Mouse (Mus musculus): ENCODE measurements at regions not wholly inside any gene's neighbourhood (a gene's known extent, or its start where the extent isn't known, plus 50 kb on each side); places are given as distances from the start of the nearest gene placed in this dataset.

- 28% methylated on average over 5 of the region's 5 CpGs for WGBS (ENCODE audit: insufficient replicate concordance)
- Histone ChIP-seq H3K9ac (no peak overlapping the region), H3K9me3 (replicated peaks) (no peaks in the 10 kb centered on the region), H3K27me3 (no peaks in the 10 kb centered on the region), H3K27ac (replicated peaks) (no peak overlapping the region), H3K4me1 (replicated peaks) (no peaks in the 10 kb centered on the region), H3K36me3 (replicated peaks) (no peaks in the 10 kb centered on the region), H3K4me2 (no peak overlapping the region), H3K4me3 (replicated peaks) (no peak overlapping the region)
- no peak for ATAC-seq (ENCODE audit: insufficient read depth)
Measured at GRCm38 (mm10) chr7:70828486-70829195, 462.1 kb upstream of the Nr2f2 start.

DNA sequence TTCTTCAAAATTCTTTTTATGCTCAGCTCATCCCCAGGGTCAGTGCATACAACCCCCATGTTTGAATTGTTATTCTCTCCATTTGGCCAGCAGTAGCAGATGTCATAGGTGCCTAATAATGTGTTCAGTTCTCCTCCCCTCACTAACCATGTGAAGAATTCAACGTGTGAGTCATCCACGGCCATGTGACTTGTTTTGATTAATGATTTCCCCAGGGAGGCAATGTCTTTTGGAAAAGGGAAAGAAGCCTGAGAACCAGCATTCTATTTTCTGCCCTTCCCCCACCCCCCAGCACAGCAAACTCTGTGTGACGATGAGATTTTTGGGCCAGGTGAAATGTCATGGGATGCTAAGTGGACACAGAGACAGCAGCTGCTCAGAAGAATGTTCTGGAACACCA, 459.5 kb upstream of the Nr2f2 start:
- Histone ChIP-seq H3K4me1 (replicated peaks) (no peaks in the 10 kb centered on the region), H3K27ac (replicated peaks) (no peak overlapping the region), H3K27me3 (no peaks in the 10 kb centered on the region), H3K4me3 (replicated peaks) (no peak overlapping the region), H3K36me3 (replicated peaks) (no peaks in the 10 kb centered on the region), H3K9me3 (replicated peaks) (no peaks in the 10 kb centered on the region), H3K4me2 (no peak overlapping the region), H3K9ac (no peak overlapping the region)
- ATAC-seq (ENCODE audit: insufficient read depth) = no peak
- 52% methylated on average over 3 of the region's 3 CpGs for WGBS (ENCODE audit: insufficient replicate concordance)

DNA sequence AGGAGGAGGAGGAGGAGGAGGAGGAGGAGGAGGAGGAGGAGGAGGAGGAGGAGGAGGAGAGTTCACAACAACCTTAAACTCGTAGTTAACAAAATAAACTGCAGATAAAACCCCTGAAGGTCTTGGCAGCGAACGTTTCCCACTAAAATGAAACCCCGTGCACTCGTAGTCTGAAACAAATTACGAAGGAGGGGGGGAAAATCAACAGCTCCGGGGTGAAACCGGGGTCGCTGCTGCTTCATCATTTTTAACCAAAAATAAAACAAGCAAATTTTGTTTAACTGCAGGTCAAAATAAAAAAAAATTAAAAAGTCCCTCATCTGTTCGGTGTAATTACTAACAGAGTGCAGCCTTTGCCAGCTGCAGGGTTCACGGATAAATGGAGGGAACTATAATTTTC, 456.5 kb upstream of the Nr2f2 start:
- Histone ChIP-seq H3K4me1 (replicated peaks) (no peaks in the 10 kb centered on the region), H3K27ac (replicated peaks) (no peak overlapping the region), H3K36me3 (replicated peaks) (no peaks in the 10 kb centered on the region), H3K9me3 (replicated peaks) (no peaks in the 10 kb centered on the region), H3K27me3 (no peaks in the 10 kb centered on the region), H3K4me3 (replicated peaks) (no peak overlapping the region), H3K4me2 (no peak overlapping the region), H3K9ac (no peak overlapping the region)
- WGBS (ENCODE audit: insufficient replicate concordance) = 67% methylated on average over 11 of the region's 11 CpGs
- ATAC-seq (ENCODE audit: insufficient read depth) = no peak

DNA sequence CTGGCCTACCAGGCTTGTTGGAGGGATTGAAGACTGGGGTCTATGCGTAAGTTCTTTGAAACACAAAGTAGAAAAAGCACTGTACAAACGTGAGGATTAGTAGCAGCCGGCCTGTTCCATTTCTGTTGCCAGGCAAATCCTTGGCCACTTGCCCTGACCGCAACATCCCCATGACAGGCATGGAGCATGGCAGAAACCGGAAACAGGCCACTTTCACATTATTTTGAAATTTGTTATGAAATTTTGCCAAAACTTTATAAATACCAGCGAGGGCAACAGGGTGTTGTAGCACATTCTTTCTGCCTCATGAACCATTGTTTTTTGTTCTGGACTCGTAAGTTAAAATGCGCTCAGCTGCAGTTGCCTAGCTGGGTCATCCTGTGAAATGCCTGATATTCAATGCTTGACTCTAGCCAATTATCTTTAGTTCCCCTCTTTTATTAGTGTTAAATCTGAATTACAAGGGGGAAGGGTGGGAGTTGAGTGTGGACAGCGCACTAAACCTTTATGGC, 455.8 kb upstream of the Nr2f2 start:
- no peaks in the 10 kb centered on the region for H3K27me3 ChIP-seq
- no peak overlapping the region for H3K4me2 ChIP-seq
- H3K4me1 ChIP-seq (replicated peaks) = no peaks in the 10 kb centered on the region
- H3K36me3 ChIP-seq (replicated peaks) = no peaks in the 10 kb centered on the region
- H3K4me3 ChIP-seq (replicated peaks) = no peak overlapping the region
- no peak for ATAC-seq (ENCODE audit: insufficient read depth)
- H3K9me3 ChIP-seq (replicated peaks) = no peaks in the 10 kb centered on the region
- no peak overlapping the region for H3K27ac ChIP-seq (replicated peaks)
- no peak overlapping the region for H3K9ac ChIP-seq
- WGBS (ENCODE audit: insufficient replicate concordance) = 69% methylated on average over 9 of the region's 9 CpGs

GRCm38 (mm10) chr7:70821861-70822260, 455.3 kb upstream of the Nr2f2 start:
- H3K27me3 ChIP-seq = no peaks in the 10 kb centered on the region
- no peaks in the 10 kb centered on the region for H3K9me3 ChIP-seq (replicated peaks)
- no peak overlapping the region for H3K4me3 ChIP-seq (replicated peaks)
- no peak overlapping the region for H3K9ac ChIP-seq
- no peaks in the 10 kb centered on the region for H3K36me3 ChIP-seq (replicated peaks)
- no peak for ATAC-seq (ENCODE audit: insufficient read depth)
- no peaks in the 10 kb centered on the region for H3K4me1 ChIP-seq (replicated peaks)
- H3K4me2 ChIP-seq = no peak overlapping the region
- H3K27ac ChIP-seq (replicated peaks) = no peak overlapping the region
- 72% methylated on average over 4 of the region's 4 CpGs for WGBS (ENCODE audit: insufficient replicate concordance)

GRCm38 (mm10) chr7:70817347-70817913, 450.9 kb upstream of the Nr2f2 start:
- no peak overlapping the region for H3K9ac ChIP-seq
- no peaks in the 10 kb centered on the region for H3K9me3 ChIP-seq (replicated peaks)
- WGBS (ENCODE audit: insufficient replicate concordance) = 64% methylated on average over 6 of the region's 6 CpGs
- H3K27ac ChIP-seq (replicated peaks) = no peak overlapping the region
- no peaks in the 10 kb centered on the region for H3K27me3 ChIP-seq
- H3K4me3 ChIP-seq (replicated peaks) = no peak overlapping the region
- no peaks in the 10 kb centered on the region for H3K4me1 ChIP-seq (replicated peaks)
- no peak overlapping the region for H3K4me2 ChIP-seq
- no peak for ATAC-seq (ENCODE audit: insufficient read depth)
- no peaks in the 10 kb centered on the region for H3K36me3 ChIP-seq (replicated peaks)

- Histone ChIP-seq H3K9me3 (replicated peaks) (no peaks in the 10 kb centered on the region), H3K36me3 (replicated peaks) (no peaks in the 10 kb centered on the region), H3K27ac (replicated peaks) (no peak overlapping the region), H3K27me3 (no peaks in the 10 kb centered on the region), H3K4me3 (replicated peaks) (no peak overlapping the region), H3K4me1 (replicated peaks) (no peaks in the 10 kb centered on the region), H3K4me2 (no peak overlapping the region), H3K9ac (no peak overlapping the region)
- ATAC-seq (ENCODE audit: insufficient read depth) = no peak
- 58% methylated on average over 3 of the region's 3 CpGs for WGBS (ENCODE audit: insufficient replicate concordance)
Measured at GRCm38 (mm10) chr7:70814391-70814790, 447.9 kb upstream of the Nr2f2 start.

DNA sequence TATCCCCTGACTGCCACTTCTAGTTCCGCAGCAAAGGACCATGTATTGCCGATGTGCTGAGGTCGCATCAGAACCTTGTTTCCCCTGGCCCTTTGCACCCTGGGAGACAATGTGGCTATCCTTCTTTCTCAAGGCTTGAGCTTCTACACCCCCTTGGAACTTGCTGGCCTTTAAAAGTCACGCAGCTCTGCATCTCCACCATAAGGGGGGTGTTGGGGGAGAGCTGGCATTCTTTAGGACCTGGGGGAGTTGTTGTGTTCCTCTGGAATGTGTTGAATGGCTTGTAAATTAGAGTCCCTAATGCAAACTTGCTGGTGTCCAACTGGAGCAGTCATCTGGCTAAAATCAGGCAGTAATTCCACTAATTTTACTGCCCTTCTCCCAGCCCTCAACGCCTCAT, 446.6 kb upstream of the Nr2f2 start:
- no peaks in the 10 kb centered on the region for H3K9me3 ChIP-seq (replicated peaks)
- no peak overlapping the region for H3K4me2 ChIP-seq
- H3K4me3 ChIP-seq (replicated peaks) = no peak overlapping the region
- H3K27ac ChIP-seq (replicated peaks) = no peak overlapping the region
- WGBS (ENCODE audit: insufficient replicate concordance) = 50% methylated on average over 5 of the region's 5 CpGs
- no peaks in the 10 kb centered on the region for H3K36me3 ChIP-seq (replicated peaks)
- H3K4me1 ChIP-seq (replicated peaks) = no peaks in the 10 kb centered on the region
- H3K9ac ChIP-seq = no peak overlapping the region
- ATAC-seq (ENCODE audit: insufficient read depth) = no peak
- H3K27me3 ChIP-seq = no peaks in the 10 kb centered on the region

- WGBS (ENCODE audit: insufficient replicate concordance) = 69% methylated on average over 18 of the region's 18 CpGs
- no peak for ATAC-seq (ENCODE audit: insufficient read depth)
Measured at GRCm38 (mm10) chr7:70810411-70811090, 444.0 kb upstream of the Nr2f2 start.

GRCm38 (mm10) chr7:70804281-70804680, 437.7 kb upstream of the Nr2f2 start:
- Histone ChIP-seq H3K27me3 (no peaks in the 10 kb centered on the region), H3K4me3 (replicated peaks) (no peak overlapping the region), H3K36me3 (replicated peaks) (no peaks in the 10 kb centered on the region), H3K4me1 (replicated peaks) (no peaks in the 10 kb centered on the region), H3K4me2 (no peak overlapping the region), H3K27ac (replicated peaks) (no peak overlapping the region), H3K9me3 (replicated peaks) (no peaks in the 10 kb centered on the region), H3K9ac (no peak overlapping the region)
- 43% methylated on average over 1 of the region's 1 CpGs for WGBS (ENCODE audit: insufficient replicate concordance)
- no peak for ATAC-seq (ENCODE audit: insufficient read depth)

More at GRCm38 (mm10) chr7:70810411-70811090, 444.0 kb upstream of the Nr2f2 start:
- no peaks in the 10 kb centered on the region for H3K27me3 ChIP-seq
- no peak overlapping the region for H3K9ac ChIP-seq
- no peaks in the 10 kb centered on the region for H3K9me3 ChIP-seq (replicated peaks)
- H3K4me1 ChIP-seq (replicated peaks) = no peaks in the 10 kb centered on the region
- H3K4me3 ChIP-seq (replicated peaks) = no peak overlapping the region
- no peak overlapping the region for H3K4me2 ChIP-seq
- no peak overlapping the region for H3K27ac ChIP-seq (replicated peaks)
- no peaks in the 10 kb centered on the region for H3K36me3 ChIP-seq (replicated peaks)

DNA sequence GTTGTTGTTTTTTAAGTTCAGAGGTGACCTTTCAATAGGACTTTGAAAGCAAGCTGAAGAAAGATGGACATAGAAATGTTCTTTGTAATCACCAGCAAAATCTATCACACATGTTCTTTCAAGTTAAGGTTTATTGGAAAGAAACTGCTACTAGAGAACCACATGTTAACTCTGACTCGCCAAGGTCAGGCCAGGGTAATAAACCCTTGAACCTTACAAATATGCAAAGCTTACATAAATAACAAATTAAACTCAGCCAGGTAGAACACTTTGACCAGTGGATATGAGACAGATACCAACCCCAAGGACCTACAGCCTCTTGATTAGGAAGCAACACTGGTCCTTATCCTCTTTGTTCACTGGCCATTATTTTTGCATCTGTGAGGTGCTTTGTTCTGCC, 433.4 kb upstream of the Nr2f2 start:
- Histone ChIP-seq H3K9me3 (replicated peaks) (no peaks in the 10 kb centered on the region), H3K27me3 (no peaks in the 10 kb centered on the region), H3K9ac (no peak overlapping the region), H3K4me2 (no peak overlapping the region), H3K36me3 (replicated peaks) (no peaks in the 10 kb centered on the region), H3K4me1 (replicated peaks) (no peaks in the 10 kb centered on the region), H3K27ac (replicated peaks) (no peak overlapping the region), H3K4me3 (replicated peaks) (no peak overlapping the region)
- no peak for ATAC-seq (ENCODE audit: insufficient read depth)
- WGBS (ENCODE audit: insufficient replicate concordance) = 58% methylated on average over 1 of the region's 1 CpGs
